12 mouse cellular contexts compared by ENCODE assay signal in genomic region chr5:107296512-107297322, GRCm38 (mm10). TPM values are rescaled to one million over a fixed set of nuclear protein-coding genes. Genes with fewer than 3 reads are reported as not detected.
DNase-seq lines count a peak whose midpoint lies in the region; ATAC-seq and TF ChIP-seq lines count a peak whose summit lies in the region.
"Had no signal": no experiment of that assay in that cellular context is flagged by ENCODE, and none has a peak within 500 bp of the region (broad histone marks: within the 10 kb centered on the region; RNA-seq: fewer than 3 reads in every experiment).

No protein-coding gene starts in this region.

- 36% methylated on average over 9 of the region's 9 CpGs for WGBS in hindbrain, postnatal 0 days
- WGBS in hindbrain, embryonic 13.5 days: 42% methylated on average over 9 of the region's 9 CpGs

- no peak overlapping the region for H3K4me3 ChIP-seq in hindbrain, postnatal 0 days (ENCODE audit: low read length)
- H3K4me3 ChIP-seq in hindbrain, embryonic 13.5 days: no peak overlapping the region
- peak overlapping the region; percentile 32 for H3K4me3 ChIP-seq in brown adipose tissue, adult 24 weeks (ENCODE audit: insufficient read depth, low read depth, low read length)
- H3K4me3 ChIP-seq: neural tube, embryonic 12.5 days had no signal

- H3K27ac ChIP-seq in hindbrain, postnatal 0 days: no peak overlapping the region
- H3K27ac ChIP-seq in hindbrain, embryonic 13.5 days: no peak overlapping the region
- H3K27ac ChIP-seq in brown adipose tissue, adult 24 weeks (replicated peaks; ENCODE audit: low read depth, low read length): no peak overlapping the region
- H3K27ac ChIP-seq: macrophage; neural tube, embryonic 12.5 days had no signal

- no peak overlapping the region for H3K9ac ChIP-seq in hindbrain, postnatal 0 days (replicated peaks; ENCODE audit: low read length)
- no peak overlapping the region for H3K9ac ChIP-seq in hindbrain, embryonic 13.5 days
- H3K9ac ChIP-seq: neural tube, embryonic 12.5 days had no signal

- H3K4me1 ChIP-seq in hindbrain, postnatal 0 days (ENCODE audit: insufficient read depth, low read length): 0 out of 2 replicates have a peak, but pooled peaks cover 3% of the 10 kb centered on the region
- H3K4me1 ChIP-seq in hindbrain, embryonic 13.5 days (replicated peaks): peaks cover 12% of the 10 kb centered on the region
- H3K4me1 ChIP-seq in brown adipose tissue, adult 24 weeks (ENCODE audit: control insufficient read depth, insufficient read depth, insufficient read length, low read length): peaks cover 3% of the 10 kb centered on the region; the same call in 1 of the 2 replicates

- no peak overlapping the region for H3K4me2 ChIP-seq in hindbrain, postnatal 0 days (ENCODE audit: low read depth, low read length)
- no peak overlapping the region for H3K4me2 ChIP-seq in hindbrain, embryonic 13.5 days
- H3K4me2 ChIP-seq: neural tube, embryonic 12.5 days had no signal

- H3K36me3 ChIP-seq in hindbrain, postnatal 0 days (ENCODE audit: insufficient read depth, low read length): no peaks in the 10 kb centered on the region
- H3K36me3 ChIP-seq in hindbrain, embryonic 13.5 days: no peaks in the 10 kb centered on the region
- H3K36me3 ChIP-seq: neural tube, embryonic 12.5 days had no signal

- TF ChIP-seq CTCF in hindbrain, postnatal 0 days (IDR thresholded peaks at IDR 0.05; ENCODE audit: low read depth): no peak

- no peak for ATAC-seq in hindbrain, postnatal 0 days
- ATAC-seq in hindbrain, embryonic 13.5 days (ENCODE audit: low FRiP score): no peak
- ATAC-seq in CD4-positive, CD25-positive, alpha-beta regulatory T cell, adult 4 months: no peak
- ATAC-seq: Patski had no signal

- DNase-seq in hindbrain, postnatal 0 days (ENCODE audit: low spot score): peak; percentile 56
- peak; percentile 72 to 74 for DNase-seq in cerebellum, postnatal 36 days
- peak; percentile 47 to 66 for DNase-seq in kidney, postnatal 36 days
- no peak for DNase-seq in left cerebral cortex, adult 18-20 months (ENCODE audit: low spot score in 2 of 2)
- no peak for DNase-seq in B cell, adult 2 months
- DNase-seq: heart, postnatal 4 days had no signal

- no peaks in the 10 kb centered on the region for H3K27me3 ChIP-seq in hindbrain, postnatal 0 days (ENCODE audit: insufficient read depth, low read length)
- H3K27me3 ChIP-seq in hindbrain, embryonic 13.5 days: peaks cover 3% of the 10 kb centered on the region; the same call in 1 of the 2 replicates
- H3K27me3 ChIP-seq: neural tube, embryonic 12.5 days; Patski had no signal

- H3K9me3 ChIP-seq in hindbrain, postnatal 0 days (ENCODE audit: low read length): no peaks in the 10 kb centered on the region
- H3K9me3 ChIP-seq in hindbrain, embryonic 13.5 days: no peaks in the 10 kb centered on the region
- H3K9me3 ChIP-seq: neural tube, embryonic 12.5 days had no signal

RNA-seq across cellular contexts. Expression of gene Tgfbr3, which starts 7.3 kb away (rescaled TPM):
- 21.7 and 21.8 TPM in 2 replicates for total RNA-seq in hindbrain, postnatal 0 days (2014; rRNA removed)
- polyA plus RNA-seq in hindbrain, postnatal 0 days (2015; fragmentation: Nextera tagmentation; extraction: Ambion mirVana): 4.6 and 4.8 TPM in 2 replicates
- polyA plus RNA-seq in hindbrain, embryonic 13.5 days (2015; fragmentation: Nextera tagmentation; extraction: Ambion mirVana): 4.9 and 6.1 TPM in 2 replicates
- 27.0 and 33.8 TPM in 2 replicates for polyA plus RNA-seq in brown adipose tissue, adult 24 weeks (2012; ENCODE audit: insufficient read depth, insufficient read length, missing spikeins)
- total RNA-seq in left cerebral cortex, adult 18-20 months (2021): 10 to 100 TPM; 12.2 to 13.4 TPM
- polyA plus RNA-seq in CD4-positive, CD25-positive, alpha-beta regulatory T cell, adult 4 months (2017; shearing (Covaris generic)): 1 to 10 TPM; 4.4 to 7.8 TPM

RNA-seq across cellular contexts. Expression of gene Brdt, which starts 34.2 kb away (rescaled TPM):
- total RNA-seq in hindbrain, postnatal 0 days (2014; rRNA removed): 4.8 and 5.1 TPM in 2 replicates
- 3.8 and 4.7 TPM in 2 replicates for polyA plus RNA-seq in hindbrain, postnatal 0 days (2015; fragmentation: Nextera tagmentation; extraction: Ambion mirVana)
- 2.1 and 2.8 TPM in 2 replicates for polyA plus RNA-seq in hindbrain, embryonic 13.5 days (2015; fragmentation: Nextera tagmentation; extraction: Ambion mirVana)
- polyA plus RNA-seq in brown adipose tissue, adult 24 weeks (2012; ENCODE audit: insufficient read depth, insufficient read length, missing spikeins): 2.4 and 3.6 TPM in 2 replicates
- total RNA-seq in left cerebral cortex, adult 18-20 months (2021): 10 to 100 TPM; 16.4 to 16.6 TPM
- 1 to 10 TPM in 1 of 2 experiments, under 1 TPM in 1; 0.91 to 1.3 TPM for polyA plus RNA-seq in CD4-positive, CD25-positive, alpha-beta regulatory T cell, adult 4 months (2017; shearing (Covaris generic))

Comparison
In these comparisons a context has a peak if more than half of its experiments do, and no peak if none do; other contexts are left out.
1. DNase-seq: peak in hindbrain, postnatal 0 days (single experiment), cerebellum, postnatal 36 days (2 of 2) and kidney, postnatal 36 days (2 of 2); none in left cerebral cortex, adult 18-20 months (0 of 2) and B cell, adult 2 months (0 of 2).